Mouse (Mus musculus): Measurements from ENCODE around the gene Alcam.

- no peak for TF ChIP-seq CTCF (IDR thresholded peaks at IDR 0.05)
- no peak for TF ChIP-seq EP300 (IDR thresholded peaks at IDR 0.05)
Observed at GRCm38 (mm10) chr16:52399112-52399511, 54.8 kb downstream of the Alcam start.

Measured in lung, postnatal 0 days (tissue).